Mouse (Mus musculus) left cerebral cortex, adult 2 months (tissue): ENCODE data around the gene Vma21-ps. TPM values are rescaled to one million over a fixed set of nuclear protein-coding genes. Genes with fewer than 3 reads are reported as not detected.
"Not testable (repeated sequence)": the region's sequence is repeated elsewhere in the genome, so short reads cannot be mapped to it uniquely, and the experiment has no call there.

Experiments
- DNase-seq, 2 experiments: peaks; one replicate each; pipeline ENCODE4 v3.0.0; 2021 to 2022; ENCODE audit warnings: low spot score in 2 of 2, mixed read lengths in 1 of 2; ENCODE audit errors: extremely low spot score in 1 of 2
- H3K27ac ChIP-seq: fragments of 200-600 bp; 2 replicates; pipeline ENCODE4 v1.8.1; 2022
- H3K4me3 ChIP-seq: fragments of 200-600 bp; 2 replicates; pipeline ENCODE4 v1.8.1; 2022
- CTCF ChIP-seq: fragments of 200-600 bp; IDR thresholded peaks from 2 replicates; pipeline ENCODE4 v1.8.1; 2022; ENCODE audit warnings: antibody characterized with exemption, mild to moderate bottlenecking, moderate library complexity
- intact Hi-C: fragments of 180-260 bp; cut with DNase I; formaldehyde crosslinking; loops from one replicate; pipeline ENCODE4 v1.15.1; 2025
- long read RNA-seq, 2 experiments: library from polyadenylated mRNA; stranded (forward); transcript quantifications; one replicate each; pipeline ENCODE4 v2.0.0; 2021; ENCODE audit warnings: borderline mapping rate in 2 of 2
- total RNA-seq, 2 experiments: library from RNA; stranded (reverse); gene quantifications; 2 replicates each; pipeline ENCODE4 v1.2.3; 2021

Gene Vma21-ps
- not detected for total RNA-seq
- long read RNA-seq, experiment 1 = 0 reads
- long read RNA-seq, experiment 2 = 0 reads

DNA sequence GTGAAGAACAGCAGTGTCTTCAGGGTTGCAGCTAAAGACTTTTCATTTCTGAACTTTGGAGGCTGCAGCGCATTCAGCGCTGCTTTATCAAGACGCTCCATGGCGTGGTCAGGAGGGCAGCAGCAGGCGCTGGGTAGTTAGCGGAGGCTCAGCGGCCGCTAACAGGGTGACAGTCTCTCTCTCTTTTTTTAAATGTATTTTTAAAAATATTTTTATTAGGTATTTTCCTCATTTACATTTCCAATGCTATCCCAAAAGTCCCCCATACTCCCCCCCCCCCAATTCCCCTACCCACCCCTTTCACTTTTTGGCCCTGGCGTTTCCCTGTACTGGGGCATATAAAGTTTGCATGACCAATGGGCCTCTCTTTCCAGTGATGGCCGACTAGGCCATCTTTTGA is at the start of gene Vma21-ps:
Vma21-ps (minus strand) TSS at position 101 of the 400 bp plus-strand sequence.
- DNase-seq, intact Hi-C loops, H3K27ac ChIP-seq, H3K4me3 ChIP-seq: not testable (repeated sequence)

GRCm38 (mm10) chr4:52543001-52543400 is 46.0 kb upstream of the Vma21-ps start:
- H3K4me3 ChIP-seq = no peak overlapping the region
- H3K27ac ChIP-seq = no peak overlapping the region
- no peak for DNase-seq
- TF ChIP-seq CTCF = no peak
- intact Hi-C loops = no loop called here

GRCm38 (mm10) chr4:52530636-52531035 is 33.6 kb upstream of the Vma21-ps start:
- no peak for DNase-seq
- H3K4me3 ChIP-seq = no peak overlapping the region
- no peak for TF ChIP-seq CTCF
- no peak overlapping the region for H3K27ac ChIP-seq
- intact Hi-C loops = no loop called here

DNA sequence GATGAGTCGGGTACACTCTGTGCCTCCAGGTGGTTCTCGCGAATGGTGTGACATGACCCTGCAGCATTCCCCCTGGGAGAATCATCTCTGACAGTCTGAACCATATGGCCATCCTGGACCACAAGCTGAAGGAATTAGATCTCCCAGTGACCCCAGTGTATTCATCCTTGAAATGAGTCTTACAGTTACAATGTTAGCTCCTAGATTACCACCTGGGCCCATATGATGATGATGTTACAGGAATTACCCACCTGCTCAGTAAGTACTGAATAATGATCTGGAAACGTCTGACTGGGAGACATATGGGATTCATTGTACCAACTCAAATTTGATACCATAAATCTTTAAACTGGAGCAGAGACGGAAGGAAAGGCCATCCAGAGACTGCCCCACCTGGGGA is 29.4 kb upstream of the Vma21-ps start:
- intact Hi-C loops = no loop called here
- TF ChIP-seq CTCF = no peak
- Histone ChIP-seq H3K4me3 (no peak overlapping the region), H3K27ac (no peak overlapping the region)
- no peak for DNase-seq

GRCm38 (mm10) chr4:52519301-52519700 is 22.3 kb upstream of the Vma21-ps start:
- no peak for TF ChIP-seq CTCF
- H3K27ac ChIP-seq = no peak overlapping the region
- H3K4me3 ChIP-seq = no peak overlapping the region
- intact Hi-C loops = no loop called here
- DNase-seq = no peak

DNA sequence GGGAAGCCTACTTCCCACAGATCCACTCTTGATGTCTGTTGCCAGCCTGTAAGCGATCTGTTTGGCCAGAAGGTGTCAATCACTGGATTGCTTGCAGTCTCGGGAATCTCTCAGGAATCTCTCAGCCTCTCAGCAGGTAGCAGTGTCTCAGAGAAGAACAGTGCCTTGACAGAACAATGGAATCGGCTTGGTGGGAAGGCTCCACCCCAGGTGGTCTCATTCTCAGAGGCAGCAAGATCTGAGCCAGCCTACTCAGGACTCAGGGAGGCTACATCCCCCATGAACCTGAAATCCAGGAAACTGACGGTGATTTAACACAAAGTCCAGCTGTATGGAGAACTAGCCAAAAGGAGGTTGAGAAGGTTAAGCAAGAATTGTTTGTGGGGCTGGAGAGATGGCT is 20.5 kb upstream of the Vma21-ps start:
- TF ChIP-seq CTCF = no peak
- no peak overlapping the region for H3K4me3 ChIP-seq
- DNase-seq = no peak
- intact Hi-C loops = no loop called here
- H3K27ac ChIP-seq = no peak overlapping the region

DNA sequence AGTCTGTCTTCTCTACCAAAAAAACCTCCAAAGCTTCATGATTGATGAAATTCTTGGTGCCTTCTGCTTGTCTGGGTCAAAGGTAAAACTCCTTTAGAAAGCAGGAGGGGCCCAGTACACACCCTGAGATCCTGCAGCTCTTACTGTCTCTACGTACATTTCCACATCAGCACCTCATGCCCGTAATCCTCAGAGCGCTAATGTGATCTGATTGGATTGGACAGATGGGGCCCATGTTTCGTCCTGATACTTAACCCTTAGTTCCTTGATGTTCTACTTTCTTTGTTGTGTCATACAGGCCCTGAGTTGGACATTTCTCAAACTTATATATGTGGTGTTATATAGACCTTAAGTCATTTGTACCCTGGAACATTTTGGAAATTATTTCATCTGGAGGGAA is 9.6 kb downstream of the Vma21-ps start:
- no peak overlapping the region for H3K27ac ChIP-seq
- no peak for DNase-seq
- no peak overlapping the region for H3K4me3 ChIP-seq
- no peak for TF ChIP-seq CTCF
- intact Hi-C loops = no loop called here

DNA sequence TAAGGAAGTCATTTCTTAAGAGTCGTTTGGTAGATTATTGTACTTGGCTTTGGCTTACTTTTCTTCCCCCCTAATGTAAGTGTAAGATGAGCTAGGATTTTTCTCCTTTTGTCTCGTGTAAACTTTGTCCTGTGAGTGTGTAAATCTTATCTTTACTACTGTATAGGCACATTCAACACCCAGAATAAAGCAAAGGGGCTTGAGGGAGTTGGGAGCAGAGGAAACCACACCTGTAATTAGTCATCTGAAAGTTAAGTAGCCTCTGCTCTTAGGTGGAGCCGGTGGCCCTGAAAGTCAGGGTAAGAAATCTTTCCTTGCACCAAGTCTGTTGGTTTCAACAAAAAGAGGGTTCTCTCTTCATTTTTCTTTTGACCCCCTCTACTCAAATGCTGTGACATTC is 23.6 kb downstream of the Vma21-ps start:
- H3K4me3 ChIP-seq = no peak overlapping the region
- intact Hi-C loops = no loop called here
- no peak for DNase-seq
- TF ChIP-seq CTCF = no peak
- H3K27ac ChIP-seq = no peak overlapping the region

DNA sequence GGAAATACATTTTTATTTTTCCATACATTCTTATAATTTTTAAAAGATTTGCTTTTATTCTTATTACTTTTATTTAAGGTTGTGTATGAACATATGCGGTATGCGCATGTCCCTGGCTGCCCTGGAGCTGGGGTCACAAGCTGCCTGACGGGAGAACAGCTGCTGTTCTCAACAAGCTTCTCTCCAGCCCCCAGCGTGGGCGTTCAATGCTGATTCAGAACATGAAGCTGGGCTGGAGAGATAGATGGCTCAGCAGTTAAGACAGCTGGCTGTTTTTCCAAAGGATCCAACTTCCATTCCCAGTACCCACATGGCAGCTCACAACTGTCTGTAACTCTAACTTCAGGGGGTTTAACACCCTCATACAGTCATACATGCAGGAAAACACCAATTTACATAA is 35.7 kb downstream of the Vma21-ps start:
- no peak overlapping the region for H3K4me3 ChIP-seq
- peak; percentile 56 to 60 for DNase-seq
- no peak overlapping the region; the same call in 1 of the 2 replicates for H3K27ac ChIP-seq
- TF ChIP-seq CTCF = no peak
- intact Hi-C loops = no loop called here

DNA sequence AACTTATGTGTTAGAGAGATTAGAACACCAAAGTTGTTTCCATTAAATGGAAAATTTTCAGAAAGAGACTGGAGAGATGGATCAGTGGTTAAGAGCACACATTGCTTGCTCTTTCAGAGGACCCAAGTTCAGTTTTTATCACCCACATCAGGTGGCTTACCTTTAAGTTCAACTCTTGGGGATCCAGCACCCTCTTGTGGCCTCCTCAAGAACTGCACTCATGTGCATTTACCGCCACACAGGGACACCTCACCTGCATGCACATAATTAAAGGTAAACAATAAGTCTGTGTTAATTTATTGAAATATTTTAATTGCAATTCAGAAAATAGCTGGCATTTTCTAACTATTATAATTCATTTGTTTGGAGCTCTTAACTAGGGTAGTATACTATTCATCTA is 37.3 kb downstream of the Vma21-ps start:
- peak; percentile 45 for TF ChIP-seq CTCF
- intact Hi-C loops = no loop called here
- DNase-seq = no peak
- no peak overlapping the region for H3K27ac ChIP-seq
- no peak overlapping the region for H3K4me3 ChIP-seq

Other genes with a start within 250 kb of the Vma21-ps start
- gene Smc2, start 58.0 kb downstream of the Vma21-ps start, total RNA-seq = 1 to 10 TPM; 6.9 to 7.2 TPM
- not detected for gene Toporsl, start 99.0 kb upstream of the Vma21-ps start, total RNA-seq